Mouse (Mus musculus) intestine, embryonic 14.5 days (tissue): ENCODE measurements around the gene Slc2a5. TPM values are rescaled to one million over a fixed set of nuclear protein-coding genes. Genes with fewer than 3 reads are reported as not detected.

Experiments used
- ATAC-seq: fragments of 200-750 bp; cut with Nextera tagmentation; replicated peaks from 2 replicates; pipeline ENCODE4 v1.8.0; 2017; ENCODE audit warnings: low read depth, moderate number of reproducible peaks, moderate TSS enrichment, moderate library complexity; ENCODE audit not compliant: low FRiP score, low TSS enrichment
- DNase-seq: peaks from one replicate; pipeline ENCODE4 v3.0.0-alpha.2; 2018; ENCODE audit warnings: low spot score
- H3K27ac ChIP-seq: fragments of 300-500 bp; sonication (generic); 2 replicates; pipeline ENCODE4 v1.5.1; 2014; ENCODE audit warnings: low read depth, mild to moderate bottlenecking, control low read depth
- H3K27me3 ChIP-seq: fragments of 300-500 bp; sonication (generic); replicated peaks from 2 replicates; pipeline ENCODE4 v1.6.1; 2014; ENCODE audit warnings: low read length, control low read depth; ENCODE audit not compliant: control insufficient read depth, insufficient read depth
- H3K36me3 ChIP-seq: fragments of 300-500 bp; sonication (generic); 2 replicates; pipeline ENCODE4 v1.6.1; 2014; ENCODE audit warnings: low read length, control low read depth; ENCODE audit not compliant: control insufficient read depth, insufficient read depth
- H3K4me1 ChIP-seq: fragments of 300-500 bp; sonication (generic); replicated peaks from 2 replicates; pipeline ENCODE4 v1.6.1; 2014; ENCODE audit warnings: low read length, control low read depth, mixed read lengths; ENCODE audit not compliant: control insufficient read depth, insufficient read depth
- H3K4me2 ChIP-seq: fragments of 300-500 bp; sonication (generic); 2 replicates; pipeline ENCODE4 v1.6.1; 2014; ENCODE audit warnings: low read length
- H3K4me3 ChIP-seq: fragments of 300-500 bp; sonication (generic); 2 replicates; pipeline ENCODE4 v1.5.1; 2014; ENCODE audit warnings: low read depth, low read length, control low read depth, mixed read lengths
- H3K9ac ChIP-seq: fragments of 300-500 bp; sonication (generic); 2 replicates; pipeline ENCODE4 v1.6.1; 2014; ENCODE audit warnings: mild to moderate bottlenecking, low read length
- H3K9me3 ChIP-seq: fragments of 300-500 bp; sonication (generic); 2 replicates; pipeline ENCODE4 v1.6.1; 2016; ENCODE audit warnings: low read length, control low read depth; ENCODE audit not compliant: control insufficient read depth
- WGBS: fragments of 180-500 bp; shearing (Covaris S2); extraction: QIAGEN DNeasy Blood & Tissue Kit; methylation state at CpG from one replicate; pipeline ENCODE4 v1.1.7; 2014; 5-methylcytosine and 5-hydroxymethylcytosine counted together
- polyA plus RNA-seq: library from polyadenylated mRNA; unstranded; fragments of >200 nt; fragmentation: Nextera tagmentation; extraction: Ambion mirVana; gene quantifications from 2 replicates; pipeline ENCODE4 v1.2.1, GENCODE M21; 2014

Gene Slc2a5
- polyA plus RNA-seq, 1 experiment from 2014 or later: 1.9 TPM

DNA sequence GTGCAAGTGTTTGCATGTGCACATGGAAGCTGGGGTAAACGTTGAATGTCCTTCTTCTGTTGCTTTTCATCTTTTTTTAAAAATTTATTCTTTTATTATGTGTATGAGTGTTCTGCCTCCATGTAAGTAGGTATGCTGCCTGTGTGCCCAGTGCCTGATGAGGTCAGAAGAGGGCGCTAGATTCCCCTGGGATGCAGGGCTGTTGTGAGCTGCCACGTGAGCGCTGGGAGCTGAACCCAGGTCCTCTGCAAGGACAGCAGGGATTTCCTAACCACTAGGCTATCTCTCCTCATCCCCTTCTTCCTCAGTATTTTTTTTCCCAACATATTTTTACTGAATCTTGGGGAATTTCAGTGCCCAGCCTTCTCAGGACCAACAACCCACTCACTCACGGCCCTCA is 7.3 kb downstream of the Slc2a5 start:
- DNase-seq (no peak), ATAC-seq (no peak)
- Histone ChIP-seq H3K9me3 (no peaks in the 10 kb centered on the region), H3K36me3 (no peaks in the 10 kb centered on the region), H3K4me3 (no peak overlapping the region), H3K4me2 (no peak overlapping the region), H3K9ac (no peak overlapping the region), H3K27me3 (no peaks in the 10 kb centered on the region), H3K27ac (no peak overlapping the region), H3K4me1 (no peaks in the 10 kb centered on the region; the same call in 1 of the 2 replicates)
- WGBS: 91% methylated on average over 5 of the region's 5 CpGs

DNA sequence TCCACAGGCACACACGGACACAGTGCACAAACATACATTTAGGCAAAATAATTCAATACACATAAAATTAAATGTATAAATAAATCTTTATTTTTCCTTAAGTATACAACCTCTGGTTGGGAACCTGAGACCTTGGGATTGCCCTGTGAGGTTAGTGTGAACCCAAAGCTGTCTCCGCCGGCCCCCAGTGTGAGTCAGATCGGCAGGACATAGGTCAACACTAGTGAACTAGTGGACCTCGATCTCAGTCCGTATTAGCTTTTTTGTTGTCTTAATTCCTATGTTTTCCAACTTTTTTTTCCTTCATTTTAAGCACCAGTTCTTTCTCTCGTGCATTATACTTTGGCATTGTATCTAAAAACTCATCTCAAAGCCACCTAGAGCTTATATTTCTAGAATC is 8.8 kb downstream of the Slc2a5 start:
- DNase-seq (no peak), ATAC-seq (no peak)
- H3K4me3 ChIP-seq: no peak overlapping the region
- H3K9ac ChIP-seq: no peak overlapping the region
- no peaks in the 10 kb centered on the region; the same call in 1 of the 2 replicates for H3K4me1 ChIP-seq
- no peak overlapping the region for H3K4me2 ChIP-seq
- no peaks in the 10 kb centered on the region for H3K36me3 ChIP-seq
- no peaks in the 10 kb centered on the region for H3K27me3 ChIP-seq
- H3K27ac ChIP-seq: no peak overlapping the region
- H3K9me3 ChIP-seq: no peaks in the 10 kb centered on the region
- 93% methylated on average over 7 of the region's 7 CpGs for WGBS

DNA sequence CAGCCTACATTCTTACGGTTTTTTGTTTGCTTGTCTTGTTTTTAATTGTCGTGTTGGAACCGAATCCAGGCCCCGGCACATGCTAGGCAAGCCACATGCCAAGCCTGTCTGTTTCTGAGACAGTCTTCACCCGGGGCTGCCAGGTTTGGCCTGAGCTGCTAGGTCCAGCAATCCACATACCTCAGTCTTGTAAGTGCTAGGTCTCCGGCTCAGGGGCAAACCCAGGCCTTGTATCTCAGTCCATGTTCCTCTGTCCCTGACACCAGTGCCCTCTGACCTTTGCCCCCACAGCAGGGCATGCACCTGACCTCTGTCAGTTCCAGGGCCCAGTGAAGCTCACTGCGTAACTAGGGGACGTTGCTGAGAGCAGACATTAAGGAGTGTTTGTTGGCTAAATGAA is 9.5 kb downstream of the Slc2a5 start:
- no peak for DNase-seq

DNA sequence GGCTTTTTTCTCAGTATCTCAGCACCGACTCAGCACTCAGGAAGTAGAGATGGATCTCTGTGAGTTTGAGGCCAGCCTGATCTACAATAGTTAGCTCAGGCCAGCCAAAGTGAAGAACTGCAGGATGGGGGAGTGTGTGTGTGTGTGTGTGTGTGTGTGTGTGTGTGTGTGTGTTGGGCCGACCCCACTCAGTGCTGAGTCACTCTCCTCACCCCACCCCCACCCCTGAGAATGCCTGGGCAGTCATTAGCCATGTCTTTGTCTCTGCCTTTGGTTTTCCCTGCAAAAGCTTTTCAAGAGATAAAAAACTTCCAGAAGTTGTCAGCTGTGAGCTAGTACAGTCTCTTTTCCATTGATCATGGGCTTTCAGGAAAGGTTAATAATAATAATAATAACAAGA is 11.6 kb downstream of the Slc2a5 start:
- no peaks in the 10 kb centered on the region; the same call in 1 of the 2 replicates for H3K4me1 ChIP-seq
- WGBS: 25% methylated on average over 2 of the region's 2 CpGs
- H3K4me3 ChIP-seq: no peak overlapping the region
- ATAC-seq (no peak), DNase-seq (no peak)
- H3K27ac ChIP-seq: no peak overlapping the region
- H3K9ac ChIP-seq: no peak overlapping the region
- no peaks in the 10 kb centered on the region for H3K36me3 ChIP-seq
- H3K9me3 ChIP-seq: no peaks in the 10 kb centered on the region
- no peaks in the 10 kb centered on the region for H3K27me3 ChIP-seq
- H3K4me2 ChIP-seq: no peak overlapping the region

More for the DNA sequence above, 9.5 kb downstream of the Slc2a5 start:
- WGBS: 70% methylated on average over 8 of the region's 8 CpGs
- Histone ChIP-seq H3K4me2 (no peak overlapping the region), H3K4me1 (no peaks in the 10 kb centered on the region; the same call in 1 of the 2 replicates), H3K9me3 (no peaks in the 10 kb centered on the region), H3K27me3 (no peaks in the 10 kb centered on the region), H3K9ac (no peak overlapping the region), H3K4me3 (no peak overlapping the region), H3K27ac (no peak overlapping the region), H3K36me3 (no peaks in the 10 kb centered on the region)
- ATAC-seq: no peak

DNA sequence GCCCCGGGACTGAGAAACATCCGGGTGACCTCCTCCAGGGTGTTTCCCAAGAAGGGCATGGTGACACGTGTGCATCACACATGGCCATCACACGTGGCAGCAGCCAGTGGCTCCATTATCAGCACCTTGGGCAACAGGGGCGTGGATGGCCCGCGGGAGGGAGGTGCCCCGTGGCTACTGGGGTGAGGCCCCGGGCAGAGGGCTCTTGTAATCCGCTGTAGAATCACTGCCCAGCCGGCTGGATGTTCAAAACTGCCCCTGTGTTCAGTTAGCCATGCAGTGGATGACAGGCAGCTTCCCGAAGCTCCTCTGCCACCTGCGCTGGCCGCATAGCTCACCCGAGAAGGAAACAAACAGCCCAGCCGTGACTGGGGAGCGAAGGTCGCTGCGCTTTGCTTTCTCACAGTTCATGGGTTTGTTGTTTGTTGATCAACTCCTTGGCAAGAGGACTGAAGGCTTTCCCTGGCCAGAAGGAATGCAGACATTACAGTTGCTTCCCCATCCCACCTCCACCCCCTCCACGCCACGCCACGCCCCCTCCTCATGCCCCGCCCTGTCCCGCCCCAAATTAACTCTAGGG is 13.7 kb downstream of the Slc2a5 start:
- no peaks in the 10 kb centered on the region for H3K9me3 ChIP-seq
- H3K27ac ChIP-seq: no peak overlapping the region
- ATAC-seq (peak; percentile 40; the same call in 1 of the 2 replicates), DNase-seq (peak; percentile 75)
- H3K27me3 ChIP-seq: no peaks in the 10 kb centered on the region
- WGBS: 27% methylated on average over 24 of the region's 24 CpGs
- no peaks in the 10 kb centered on the region for H3K36me3 ChIP-seq
- H3K9ac ChIP-seq: no peak overlapping the region
- peak overlapping the region; percentile 50 for H3K4me2 ChIP-seq
- H3K4me3 ChIP-seq: peak overlapping the region; percentile 16; the same call in 1 of the 2 replicates
- peaks cover 1% of the 10 kb centered on the region; the same call in 1 of the 2 replicates for H3K4me1 ChIP-seq

DNA sequence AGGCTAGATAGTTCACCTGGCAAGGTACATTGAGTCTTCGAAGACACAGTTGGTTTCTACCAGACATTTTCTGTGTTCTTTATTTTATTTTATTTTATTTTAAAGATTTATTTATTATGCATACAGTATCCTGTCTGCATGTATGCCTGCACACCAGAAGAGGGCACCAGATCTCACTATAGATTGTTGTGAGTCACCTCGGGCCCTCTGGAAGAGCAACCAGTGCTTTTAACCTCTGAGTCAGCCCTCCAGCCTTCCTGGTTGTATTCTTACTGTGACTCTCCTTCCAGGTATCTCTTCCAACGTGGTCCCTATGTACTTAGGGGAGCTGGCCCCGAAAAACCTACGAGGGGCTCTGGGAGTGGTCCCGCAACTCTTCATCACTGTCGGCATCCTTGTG is 16.2 kb downstream of the Slc2a5 start:
- no peak overlapping the region for H3K4me2 ChIP-seq
- no peak overlapping the region for H3K9ac ChIP-seq
- WGBS: 87% methylated on average over 7 of the region's 7 CpGs
- no peak for DNase-seq
- ATAC-seq: no peak
- no peaks in the 10 kb centered on the region for H3K9me3 ChIP-seq
- H3K4me3 ChIP-seq: no peak overlapping the region
- no peaks in the 10 kb centered on the region for H3K36me3 ChIP-seq
- H3K27me3 ChIP-seq: no peaks in the 10 kb centered on the region
- peaks cover 5% of the 10 kb centered on the region; the same call in 1 of the 2 replicates for H3K4me1 ChIP-seq
- H3K27ac ChIP-seq: no peak overlapping the region

DNA sequence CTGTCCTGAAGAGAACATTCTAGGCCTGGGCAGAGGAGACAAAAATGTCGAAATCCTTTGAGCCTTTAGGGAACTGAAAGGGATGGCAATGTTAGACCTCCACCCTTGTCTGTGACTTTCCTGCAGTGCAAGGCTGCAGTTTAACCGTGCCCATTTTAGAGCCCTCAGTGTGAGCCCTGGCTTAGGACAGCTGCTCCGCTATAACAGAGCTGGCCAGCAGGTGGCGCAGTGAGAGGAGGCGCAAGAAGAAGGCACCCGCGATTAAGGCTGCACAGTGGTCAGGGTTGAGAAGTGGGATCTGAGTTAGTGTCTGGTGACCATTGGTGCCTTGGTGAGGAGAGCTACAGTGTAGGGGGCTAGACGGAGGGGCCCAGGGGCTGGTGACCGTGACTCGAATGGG is 17.6 kb downstream of the Slc2a5 start:
- no peak for ATAC-seq
- no peaks in the 10 kb centered on the region for H3K36me3 ChIP-seq
- no peak overlapping the region for H3K4me3 ChIP-seq
- H3K9me3 ChIP-seq: no peaks in the 10 kb centered on the region
- DNase-seq: peak; percentile 90
- WGBS: 6% methylated on average over 10 of the region's 10 CpGs
- no peaks in the 10 kb centered on the region for H3K27me3 ChIP-seq
- no peak overlapping the region for H3K9ac ChIP-seq
- no peak overlapping the region for H3K27ac ChIP-seq
- no peak overlapping the region for H3K4me2 ChIP-seq
- H3K4me1 ChIP-seq: 0 out of 2 replicates have a peak, but pooled peaks cover 5% of the 10 kb centered on the region

DNA sequence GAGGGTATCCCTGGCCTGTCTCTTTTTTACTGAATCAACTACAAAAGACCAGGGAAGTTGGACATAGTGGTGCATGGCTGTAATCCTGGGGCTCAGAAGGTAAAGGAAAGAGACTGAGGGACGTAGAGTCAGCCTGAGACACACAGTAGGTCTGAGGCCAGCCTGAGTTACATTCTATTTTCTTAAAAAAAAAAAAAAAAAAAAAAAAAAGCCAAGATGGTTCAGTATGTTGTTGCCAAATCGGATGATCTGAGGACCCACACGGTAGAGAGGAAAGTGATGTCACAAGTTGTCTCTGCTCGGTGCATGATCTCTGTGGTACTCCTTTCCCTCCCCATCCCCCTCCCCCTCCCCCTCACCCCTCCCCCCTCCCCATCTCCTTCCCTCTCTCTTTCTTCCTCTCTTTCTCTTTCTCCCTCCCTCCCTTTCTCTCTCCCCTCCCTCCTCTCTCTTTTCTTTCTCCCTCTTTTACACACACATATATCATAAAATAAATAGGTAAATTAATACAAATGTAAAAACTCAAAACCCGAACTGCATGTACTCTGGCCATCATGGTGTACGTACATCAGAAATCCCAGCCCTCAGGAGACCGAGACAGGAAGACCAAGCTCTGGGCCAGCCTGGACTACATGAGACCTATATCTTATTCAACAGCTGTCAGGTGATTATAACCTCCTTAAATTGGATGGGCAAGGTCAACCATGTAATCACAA is 18.4 kb downstream of the Slc2a5 start:
- ATAC-seq (peak; percentile 38; the same call in 1 of the 2 replicates), DNase-seq (no peak)
- no peaks in the 10 kb centered on the region for H3K27me3 ChIP-seq
- H3K36me3 ChIP-seq: no peaks in the 10 kb centered on the region
- H3K9ac ChIP-seq: no peak overlapping the region
- no peak overlapping the region for H3K27ac ChIP-seq
- H3K4me2 ChIP-seq: no peak overlapping the region
- H3K4me1 ChIP-seq: 0 out of 2 replicates have a peak, but pooled peaks cover 5% of the 10 kb centered on the region
- WGBS: 85% methylated on average over 7 of the region's 7 CpGs
- H3K9me3 ChIP-seq: no peaks in the 10 kb centered on the region
- no peak overlapping the region for H3K4me3 ChIP-seq
